Mouse (Mus musculus) intestine, embryonic 16.5 days (tissue): Measurements from ENCODE around the gene Atg14. TPM values are rescaled to one million over a fixed set of nuclear protein-coding genes. Genes with fewer than 3 reads are reported as not detected.

Experiments
- ATAC-seq: fragments of 200-750 bp; cut with Nextera tagmentation; 2 replicates; pipeline ENCODE4 v1.8.0; 2017; ENCODE audit warnings: moderate TSS enrichment, moderate library complexity
- H3K27ac ChIP-seq: fragments of 300-500 bp; sonication (generic); 2 replicates; pipeline ENCODE4 v1.5.1; 2014; ENCODE audit warnings: mild to moderate bottlenecking, low read length
- H3K27me3 ChIP-seq: fragments of 300-500 bp; sonication (generic); replicated peaks from 2 replicates; pipeline ENCODE4 v1.6.1; 2014; ENCODE audit warnings: low read length, control low read depth, mixed read lengths; ENCODE audit not compliant: control insufficient read depth, insufficient read depth
- H3K36me3 ChIP-seq: fragments of 300-500 bp; sonication (generic); 2 replicates; pipeline ENCODE4 v1.6.1; 2014; ENCODE audit warnings: low read length, control low read depth; ENCODE audit not compliant: control insufficient read depth, insufficient read depth
- H3K4me1 ChIP-seq: fragments of 300-500 bp; sonication (generic); 2 replicates; pipeline ENCODE4 v1.6.1; 2014; ENCODE audit warnings: low read length, control low read depth, mixed read lengths; ENCODE audit not compliant: control insufficient read depth, insufficient read depth
- H3K4me2 ChIP-seq: fragments of 300-500 bp; sonication (generic); 2 replicates; pipeline ENCODE4 v1.6.1; 2014; ENCODE audit warnings: low read depth, low read length, control low read depth
- H3K4me3 ChIP-seq: fragments of 300-500 bp; sonication (generic); 2 replicates; pipeline ENCODE4 v1.5.1; 2014; ENCODE audit warnings: mild to moderate bottlenecking, low read length
- H3K9ac ChIP-seq: fragments of 300-500 bp; sonication (generic); 2 replicates; pipeline ENCODE4 v1.6.1; 2014; ENCODE audit warnings: low read depth, low read length
- H3K9me3 ChIP-seq: fragments of 300-500 bp; sonication (generic); 2 replicates; pipeline ENCODE4 v1.6.1; 2016; ENCODE audit warnings: low read length, control low read depth; ENCODE audit not compliant: control insufficient read depth
- WGBS: fragments of 180-500 bp; shearing (Covaris S2); extraction: QIAGEN DNeasy Blood & Tissue Kit; methylation state at CpG from one replicate; pipeline ENCODE4 v1.1.7; 2014; 5-methylcytosine and 5-hydroxymethylcytosine counted together
- polyA plus RNA-seq: library from polyadenylated mRNA; unstranded; fragments of >200 nt; fragmentation: Nextera tagmentation; extraction: Ambion mirVana; gene quantifications from 2 replicates; pipeline ENCODE4 v1.2.1, GENCODE M21; 2015

Atg14 gene
- polyA plus RNA-seq, 1 experiment from 2014 or later, result 11.4 TPM

DNA sequence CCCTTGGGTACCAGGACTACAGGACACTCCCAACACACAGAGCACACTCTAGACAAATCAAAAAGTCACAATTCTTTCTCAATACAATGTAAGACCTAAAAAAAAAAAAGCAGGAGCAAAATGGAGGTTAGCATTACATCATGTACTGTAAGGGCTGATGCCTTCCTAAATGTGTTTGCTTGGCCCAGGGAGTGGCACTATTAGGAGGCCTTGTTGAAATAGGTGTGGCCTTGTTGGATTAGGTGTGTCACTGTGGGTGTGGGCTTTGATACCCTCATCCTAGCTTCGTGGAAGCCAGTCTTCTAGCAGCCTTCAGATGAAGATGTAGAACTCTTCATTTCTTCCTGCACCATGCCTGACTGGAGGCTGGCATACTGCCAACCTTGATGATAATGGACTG, 10.8 kb upstream of the Atg14 start:
- no peaks in the 10 kb centered on the region for H3K27me3 ChIP-seq
- H3K4me3 ChIP-seq, result no peak overlapping the region
- H3K27ac ChIP-seq, result no peak overlapping the region
- no peak overlapping the region for H3K4me2 ChIP-seq
- no peak for ATAC-seq
- no peaks in the 10 kb centered on the region for H3K4me1 ChIP-seq
- no peak overlapping the region for H3K9ac ChIP-seq
- no peaks in the 10 kb centered on the region for H3K36me3 ChIP-seq
- H3K9me3 ChIP-seq, result no peaks in the 10 kb centered on the region
- WGBS, result 37% methylated on average over 1 of the region's 1 CpGs

DNA sequence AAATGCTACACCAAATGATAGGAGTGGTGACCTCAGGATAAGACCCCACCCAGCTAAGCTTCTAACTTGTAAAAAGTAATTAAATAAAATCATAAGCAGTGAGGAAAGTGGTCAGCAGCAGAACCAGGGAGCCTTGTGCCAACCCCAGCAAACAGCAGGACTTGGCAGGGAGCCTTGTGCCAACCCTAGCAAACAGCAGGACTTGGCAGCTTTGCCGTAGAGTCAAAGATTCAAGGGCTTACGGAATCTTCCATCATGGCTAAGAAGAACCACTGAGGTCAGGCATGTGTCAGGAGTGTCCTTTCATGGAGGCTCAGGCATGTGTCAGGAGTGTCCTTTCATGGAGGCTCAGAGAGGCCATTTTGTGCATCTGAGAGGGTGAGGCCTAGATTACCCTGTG, 7.6 kb upstream of the Atg14 start:
- no peaks in the 10 kb centered on the region for H3K4me1 ChIP-seq
- H3K4me3 ChIP-seq, result no peak overlapping the region
- H3K27me3 ChIP-seq, result no peaks in the 10 kb centered on the region
- no peak for ATAC-seq
- no peak overlapping the region for H3K4me2 ChIP-seq
- no peaks in the 10 kb centered on the region for H3K9me3 ChIP-seq
- no peaks in the 10 kb centered on the region for H3K36me3 ChIP-seq
- H3K27ac ChIP-seq, result no peak overlapping the region
- WGBS, result 95% methylated on average over 2 of the region's 2 CpGs
- no peak overlapping the region for H3K9ac ChIP-seq

DNA sequence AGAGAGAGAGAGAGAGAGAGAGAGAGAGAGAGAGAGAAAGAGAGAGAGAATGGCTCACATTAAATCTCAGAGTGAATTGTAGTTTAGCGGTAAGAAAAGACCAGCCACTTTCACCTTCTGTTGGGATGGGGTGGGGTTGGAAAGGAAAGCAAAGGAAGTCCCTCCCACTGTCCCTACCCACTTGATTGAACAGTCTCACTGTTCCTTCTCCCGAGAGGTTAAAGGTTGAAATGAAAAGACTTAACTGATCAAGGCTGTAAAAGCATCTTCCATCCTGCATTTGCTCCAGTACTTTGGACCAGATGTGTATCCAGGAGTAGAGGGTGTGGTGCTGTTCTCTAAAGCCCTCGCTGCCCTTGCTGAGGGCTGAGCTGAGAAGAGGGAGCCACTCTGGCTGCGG, 6.2 kb upstream of the Atg14 start:
- ATAC-seq, result peak; percentile 77
- whole genome bisulfite sequencing, result 55% methylated on average over 4 of the region's 4 CpGs
- no peak overlapping the region for H3K27ac ChIP-seq
- H3K9ac ChIP-seq, result no peak overlapping the region
- H3K27me3 ChIP-seq, result no peaks in the 10 kb centered on the region
- no peaks in the 10 kb centered on the region for H3K4me1 ChIP-seq
- no peaks in the 10 kb centered on the region for H3K9me3 ChIP-seq
- no peak overlapping the region for H3K4me2 ChIP-seq
- H3K4me3 ChIP-seq, result no peak overlapping the region
- H3K36me3 ChIP-seq, result no peaks in the 10 kb centered on the region

DNA sequence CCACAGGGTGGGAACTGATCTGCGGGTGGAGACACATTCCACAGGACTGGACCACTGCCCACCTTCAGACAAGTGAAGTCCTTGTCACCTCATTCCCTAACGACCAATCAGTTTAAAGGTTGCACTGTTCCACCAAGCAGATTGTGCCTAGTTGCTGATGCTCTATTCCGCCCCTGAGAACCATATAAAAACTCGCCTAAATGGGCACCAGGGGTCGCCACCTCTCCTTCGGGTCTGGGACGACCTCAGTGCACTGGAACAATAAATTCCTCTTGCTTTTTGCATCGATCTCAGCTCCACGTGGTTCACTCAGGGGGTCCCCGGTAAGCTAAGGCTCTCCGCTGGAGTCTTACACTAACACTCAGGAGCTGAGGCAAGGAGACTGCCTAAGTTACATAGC, 4.3 kb upstream of the Atg14 start:
- H3K4me2 ChIP-seq, result no peak overlapping the region
- H3K4me3 ChIP-seq, result no peak overlapping the region
- no peaks in the 10 kb centered on the region for H3K36me3 ChIP-seq
- H3K27me3 ChIP-seq, result no peaks in the 10 kb centered on the region
- H3K9me3 ChIP-seq, result no peaks in the 10 kb centered on the region
- H3K9ac ChIP-seq, result no peak overlapping the region
- WGBS, result 72% methylated on average over 11 of the region's 11 CpGs
- no peaks in the 10 kb centered on the region for H3K4me1 ChIP-seq
- H3K27ac ChIP-seq, result no peak overlapping the region
- no peak for ATAC-seq

DNA sequence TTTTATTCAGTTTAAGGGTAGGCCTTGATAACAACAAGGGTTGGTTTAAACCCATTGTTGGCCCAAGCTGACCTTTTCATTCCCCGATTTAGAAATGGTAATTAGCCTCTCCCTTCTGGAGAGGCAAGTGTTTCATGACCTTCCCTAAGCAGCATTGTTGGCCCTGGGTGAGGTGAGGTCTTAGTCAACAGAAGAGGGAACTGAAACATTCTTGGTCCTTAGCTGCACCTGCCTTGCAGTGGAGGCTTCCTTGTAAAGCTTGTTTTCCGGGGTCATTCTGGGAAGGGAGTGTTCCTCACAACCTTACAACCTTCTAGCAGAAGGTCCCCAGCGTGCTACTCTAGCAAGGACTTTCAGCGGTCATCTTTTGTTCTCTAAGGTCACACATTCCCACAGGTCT, 2.3 kb upstream of the Atg14 start:
- H3K4me3 ChIP-seq, result no peak overlapping the region
- WGBS, result 70% methylated on average over 4 of the region's 4 CpGs
- no peak for ATAC-seq
- H3K27ac ChIP-seq, result no peak overlapping the region
- H3K4me1 ChIP-seq, result no peaks in the 10 kb centered on the region
- H3K27me3 ChIP-seq, result no peaks in the 10 kb centered on the region
- H3K36me3 ChIP-seq, result no peaks in the 10 kb centered on the region
- no peak overlapping the region for H3K4me2 ChIP-seq
- H3K9me3 ChIP-seq, result no peaks in the 10 kb centered on the region
- H3K9ac ChIP-seq, result no peak overlapping the region

DNA sequence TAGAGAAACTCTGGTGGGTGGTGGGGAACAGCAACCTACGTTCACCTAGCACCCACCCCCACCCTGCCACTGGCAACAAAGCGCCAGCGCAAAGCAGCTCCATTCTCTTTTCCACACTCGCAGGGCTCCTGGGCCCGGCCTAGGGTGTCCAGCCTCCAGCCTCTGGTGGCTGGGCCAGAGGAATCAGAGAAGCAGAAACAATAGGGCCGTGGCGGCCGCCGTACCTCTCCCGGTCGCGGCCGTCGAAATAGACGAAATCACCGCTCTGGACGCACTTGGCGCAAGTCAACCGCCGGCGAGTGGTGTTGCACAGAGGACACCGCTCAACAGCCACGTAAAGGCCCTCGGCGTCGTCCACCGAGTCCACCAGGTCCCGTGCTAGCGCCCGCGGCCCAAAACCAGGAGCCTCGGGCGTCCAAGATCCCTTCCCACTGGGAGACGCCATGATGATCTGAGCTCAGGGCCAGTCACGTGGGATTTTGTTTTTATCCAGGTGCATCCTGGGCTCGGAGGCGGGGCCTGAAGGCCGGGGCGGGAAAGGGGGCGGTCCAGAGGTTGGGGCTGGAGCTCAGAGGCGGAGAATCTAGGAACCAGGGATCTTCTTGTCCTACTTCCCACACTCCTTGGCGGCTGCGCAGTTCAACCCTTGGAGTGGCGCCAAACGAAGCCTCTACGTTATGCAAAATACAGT, 2.3 kb downstream of the Atg14 start:
- Histone ChIP-seq H3K27me3 (no peaks in the 10 kb centered on the region), H3K4me2 (peak overlapping the region; percentile 78), H3K9ac (peak overlapping the region; percentile 87), H3K4me3 (peak overlapping the region; percentile 96), H3K9me3 (no peaks in the 10 kb centered on the region), H3K27ac (peak overlapping the region; percentile 51; the same call in 1 of the 2 replicates), H3K36me3 (no peaks in the 10 kb centered on the region), H3K4me1 (peaks cover 5% of the 10 kb centered on the region; the same call in 1 of the 2 replicates)
- under 1% methylated on average over 46 of the region's 46 CpGs for WGBS
- peak; percentile 100 for ATAC-seq

DNA sequence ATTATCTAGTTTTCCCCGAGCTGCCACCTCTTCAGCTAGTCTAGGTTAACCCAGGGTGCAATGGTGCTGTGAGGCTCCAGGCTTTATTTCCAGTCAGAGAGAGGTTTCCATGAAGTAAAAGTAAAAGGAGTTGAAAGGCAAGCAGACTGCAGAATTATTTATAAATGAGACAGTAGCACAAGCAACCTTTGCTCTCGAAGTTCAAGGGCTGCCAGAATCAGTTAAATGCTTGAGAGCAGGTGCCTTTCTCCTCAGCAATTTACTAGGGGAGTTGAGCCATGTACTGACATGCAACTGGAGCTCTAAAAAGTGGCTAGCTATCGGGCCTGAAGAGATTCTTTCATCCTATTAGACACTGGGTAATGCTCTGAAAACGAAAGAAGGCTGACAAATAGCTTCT, 7.3 kb downstream of the Atg14 start:
- H3K4me3 ChIP-seq, result no peak overlapping the region
- no peaks in the 10 kb centered on the region for H3K9me3 ChIP-seq
- 84% methylated on average over 4 of the region's 4 CpGs for WGBS
- H3K4me2 ChIP-seq, result no peak overlapping the region
- no peaks in the 10 kb centered on the region for H3K36me3 ChIP-seq
- peaks cover 5% of the 10 kb centered on the region; the same call in 1 of the 2 replicates for H3K4me1 ChIP-seq
- ATAC-seq, result no peak
- no peak overlapping the region for H3K27ac ChIP-seq
- no peaks in the 10 kb centered on the region for H3K27me3 ChIP-seq
- no peak overlapping the region for H3K9ac ChIP-seq

DNA sequence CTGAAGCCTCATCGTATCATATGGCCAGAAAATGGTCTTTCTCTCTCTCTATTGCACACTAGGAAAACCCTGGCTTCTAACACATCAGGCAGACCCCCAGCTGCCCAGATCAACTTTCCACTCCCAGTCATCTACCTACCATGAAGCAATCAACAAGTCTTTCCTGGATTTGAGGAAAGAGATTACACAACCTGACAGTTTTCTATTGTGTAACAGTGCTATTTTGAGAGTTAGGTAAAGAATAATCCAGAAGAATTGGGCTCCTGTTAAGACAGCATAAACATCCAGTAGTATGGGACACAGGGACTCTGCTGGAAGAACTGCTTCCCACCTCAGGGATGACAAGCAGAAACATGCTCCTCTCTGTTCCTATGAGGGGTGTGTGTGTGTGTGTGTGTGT, 7.9 kb downstream of the Atg14 start:
- no peaks in the 10 kb centered on the region for H3K36me3 ChIP-seq
- no peaks in the 10 kb centered on the region for H3K9me3 ChIP-seq
- H3K27me3 ChIP-seq, result no peaks in the 10 kb centered on the region
- WGBS, result 90% methylated on average over 1 of the region's 1 CpGs
- no peak overlapping the region for H3K9ac ChIP-seq
- no peak overlapping the region for H3K27ac ChIP-seq
- ATAC-seq, result no peak
- H3K4me1 ChIP-seq, result peaks cover 3% of the 10 kb centered on the region; the same call in 1 of the 2 replicates
- no peak overlapping the region for H3K4me3 ChIP-seq
- H3K4me2 ChIP-seq, result no peak overlapping the region

DNA sequence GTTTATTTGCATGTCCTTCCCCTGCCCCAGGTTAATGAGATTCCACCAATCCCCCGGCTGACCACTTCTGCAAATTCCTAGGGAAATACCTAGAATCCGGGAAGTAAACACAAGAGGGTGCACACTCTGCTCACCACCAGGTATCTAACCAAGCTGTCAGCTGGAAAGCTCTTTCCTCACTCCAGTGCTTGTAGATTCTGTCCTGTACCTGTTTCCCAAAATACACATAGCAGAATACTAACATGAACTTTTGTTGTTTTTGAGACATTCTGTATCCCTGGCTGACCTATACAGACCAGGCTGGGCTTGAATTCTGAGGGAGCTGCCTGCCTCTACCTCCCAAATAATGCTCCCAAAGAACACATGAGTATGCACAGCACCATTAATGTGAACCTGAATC, 9.7 kb downstream of the Atg14 start:
- ATAC-seq, result no peak

DNA sequence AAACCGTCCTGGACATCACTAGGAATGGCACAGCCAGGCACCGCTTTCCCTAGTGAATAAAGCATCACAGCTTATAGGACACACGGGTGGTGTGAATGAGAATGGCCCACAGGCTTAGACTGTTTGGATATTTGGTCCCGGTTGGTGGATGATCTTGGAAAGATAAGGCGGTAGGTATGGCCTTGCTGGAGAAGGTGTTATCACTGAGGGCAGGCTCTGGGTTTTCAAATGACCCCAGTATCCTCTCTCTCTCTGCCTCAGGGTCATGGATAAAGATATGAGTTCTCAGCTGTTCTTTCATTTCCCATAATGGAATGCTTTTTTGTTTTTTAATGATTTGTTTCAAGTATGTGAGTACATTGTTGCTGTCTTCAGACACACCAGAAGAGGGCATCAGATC, 15.2 kb downstream of the Atg14 start:
- H3K27me3 ChIP-seq, result no peaks in the 10 kb centered on the region
- H3K27ac ChIP-seq, result no peak overlapping the region
- no peak for ATAC-seq
- no peak overlapping the region for H3K9ac ChIP-seq
- H3K9me3 ChIP-seq, result no peaks in the 10 kb centered on the region
- H3K36me3 ChIP-seq, result peaks cover 9% of the 10 kb centered on the region; the same call in 1 of the 2 replicates
- no peak overlapping the region for H3K4me2 ChIP-seq
- 93% methylated on average over 5 of the region's 5 CpGs for WGBS
- no peak overlapping the region for H3K4me3 ChIP-seq
- no peaks in the 10 kb centered on the region for H3K4me1 ChIP-seq

More for the DNA sequence above, 9.7 kb downstream of the Atg14 start:
- H3K27me3 ChIP-seq, result no peaks in the 10 kb centered on the region
- no peaks in the 10 kb centered on the region for H3K36me3 ChIP-seq
- no peak overlapping the region for H3K27ac ChIP-seq
- H3K4me2 ChIP-seq, result no peak overlapping the region
- WGBS, result 84% methylated on average over 2 of the region's 2 CpGs
- H3K4me1 ChIP-seq, result no peaks in the 10 kb centered on the region
- H3K9me3 ChIP-seq, result no peaks in the 10 kb centered on the region
- no peak overlapping the region for H3K4me3 ChIP-seq
- no peak overlapping the region for H3K9ac ChIP-seq
